Mouse (Mus musculus): Measurements from ENCODE around the gene Plcg1. TPM values are rescaled to one million over a fixed set of nuclear protein-coding genes. Genes with fewer than 3 reads are reported as not detected.
A peak's percentile ranks its signal among the peaks of the same experiment; 100 is the strongest.

Gene Plcg1
- total RNA-seq, 2 experiments from 2014 or later: 109 to 113 TPM

DNA sequence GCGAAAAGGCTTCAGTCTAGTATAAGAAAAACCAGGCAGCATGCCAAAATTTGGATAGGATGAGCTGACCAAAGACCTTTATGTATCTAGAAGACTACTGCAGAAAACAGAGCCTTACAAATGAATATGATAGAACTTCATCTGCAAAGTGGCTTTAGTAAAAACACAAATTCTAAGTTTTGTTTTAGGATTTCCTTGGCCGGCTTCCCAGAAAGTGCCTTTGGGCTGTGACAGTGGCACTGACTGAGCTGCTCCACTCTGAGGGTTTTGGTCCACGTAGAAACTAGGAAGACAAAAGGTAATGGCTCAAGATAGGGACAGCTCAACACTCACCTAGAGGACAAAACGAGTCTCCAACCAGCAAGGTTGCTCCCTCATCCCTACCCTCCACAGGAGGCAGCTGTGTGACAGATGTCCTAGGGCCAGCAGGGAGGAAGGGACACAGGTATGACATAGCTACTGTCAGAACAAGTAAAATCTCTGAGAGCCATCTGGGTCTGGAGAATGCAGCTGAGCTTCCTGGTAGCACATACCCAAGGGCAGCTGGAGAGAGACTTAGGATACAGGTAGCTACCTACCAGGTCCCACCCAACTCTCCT, 37.1 kb downstream of the Plcg1 start:
- no peak for DNase-seq (ENCODE audit: low spot score in 2 of 2)

DNA sequence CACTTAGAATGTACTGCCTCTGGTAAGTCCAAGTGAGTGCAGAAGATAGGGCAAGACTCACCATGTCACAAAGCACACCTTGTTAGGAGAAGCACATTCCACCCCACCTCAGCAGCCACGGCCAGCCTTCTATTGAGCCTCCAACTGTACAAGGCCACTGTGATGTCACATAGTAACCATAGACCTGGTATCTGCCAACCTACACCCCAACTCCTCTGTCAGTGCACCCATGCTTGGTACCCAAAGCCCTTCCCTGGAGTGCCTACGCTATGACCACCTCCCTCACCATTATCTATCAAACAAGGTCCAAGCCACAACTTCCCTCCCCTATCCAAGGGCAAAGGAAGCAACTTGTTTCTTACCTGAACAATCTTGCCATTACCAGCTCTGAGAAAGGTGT, 37.9 kb downstream of the Plcg1 start:
- DNase-seq (ENCODE audit: low spot score in 2 of 2): no peak

GRCm38 (mm10) chr2:160770409-160770808, 39.3 kb downstream of the Plcg1 start:
- DNase-seq (ENCODE audit: low spot score in 2 of 2): no peak

- DNase-seq (ENCODE audit: low spot score in 2 of 2): no peak
Measured at GRCm38 (mm10) chr2:160770871-160771270, 39.8 kb downstream of the Plcg1 start.

GRCm38 (mm10) chr2:160771325-160772276, 40.5 kb downstream of the Plcg1 start:
- DNase-seq (ENCODE audit: low spot score in 2 of 2): no peak

GRCm38 (mm10) chr2:160778034-160778433, 46.9 kb downstream of the Plcg1 start:
- DNase-seq (ENCODE audit: low spot score in 2 of 2): no peak

- DNase-seq (ENCODE audit: low spot score in 2 of 2): no peak
Measured at GRCm38 (mm10) chr2:160780154-160780833, 49.2 kb downstream of the Plcg1 start.

- no peak for DNase-seq (ENCODE audit: low spot score in 2 of 2)
Measured at GRCm38 (mm10) chr2:160780834-160781219, 49.7 kb downstream of the Plcg1 start.

- DNase-seq (ENCODE audit: low spot score in 2 of 2): no peak
Measured at GRCm38 (mm10) chr2:160786333-160786732, 55.2 kb downstream of the Plcg1 start.

- DNase-seq (ENCODE audit: low spot score in 2 of 2): no peak
Measured at GRCm38 (mm10) chr2:160789046-160789445, 57.9 kb downstream of the Plcg1 start.

- DNase-seq (ENCODE audit: low spot score in 2 of 2): no peak
Measured at GRCm38 (mm10) chr2:160789741-160790140, 58.6 kb downstream of the Plcg1 start.

DNA sequence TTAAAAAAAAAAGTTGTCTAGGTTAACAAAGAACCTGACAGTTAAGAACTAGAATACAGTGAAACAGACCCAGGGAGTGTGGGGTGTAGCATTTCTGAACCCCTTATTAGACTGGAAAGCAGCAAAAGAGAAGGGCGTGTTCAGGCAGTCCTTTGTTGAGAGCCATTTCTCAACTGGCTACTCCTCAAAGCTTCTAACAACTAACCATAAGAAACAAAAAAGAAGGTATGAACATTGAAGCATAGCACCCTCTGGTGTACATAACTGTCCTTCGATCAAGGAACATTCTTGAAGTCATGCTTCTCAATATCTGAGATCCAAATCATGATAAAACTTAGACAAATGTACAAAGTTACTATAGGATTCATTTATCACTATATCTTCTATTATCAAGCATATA, 62.0 kb downstream of the Plcg1 start:
- no peak for DNase-seq (ENCODE audit: low spot score in 2 of 2)

GRCm38 (mm10) chr2:160796973-160797372, 65.9 kb downstream of the Plcg1 start:
- peak; percentile 37 to 40 for DNase-seq (ENCODE audit: low spot score in 2 of 2)

GRCm38 (mm10) chr2:160798206-160798605, 67.1 kb downstream of the Plcg1 start:
- no peak for DNase-seq (ENCODE audit: low spot score in 2 of 2)

DNA sequence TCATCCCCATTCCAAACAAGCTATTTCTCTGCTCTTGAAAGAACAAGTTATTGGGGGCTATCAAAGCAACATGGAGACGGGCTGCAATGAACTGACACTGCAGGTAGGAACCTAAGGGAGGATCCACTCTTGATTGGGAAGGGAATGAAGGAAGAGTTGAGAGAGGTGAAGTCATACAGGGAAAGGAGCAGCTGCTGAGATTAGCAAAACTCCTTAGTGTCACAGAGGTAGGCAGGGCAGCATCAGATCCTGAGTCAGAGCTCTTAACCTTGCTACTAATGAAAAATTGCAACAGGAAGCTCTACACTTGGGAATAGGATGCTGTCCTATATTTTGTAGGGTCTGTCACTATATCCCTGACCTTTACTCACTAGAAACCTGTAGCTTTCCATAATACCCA, 69.9 kb downstream of the Plcg1 start:
- no peak for DNase-seq (ENCODE audit: low spot score in 2 of 2)

- DNase-seq (ENCODE audit: low spot score in 2 of 2): no peak
Measured at GRCm38 (mm10) chr2:160802326-160802725, 71.2 kb downstream of the Plcg1 start.

DNA sequence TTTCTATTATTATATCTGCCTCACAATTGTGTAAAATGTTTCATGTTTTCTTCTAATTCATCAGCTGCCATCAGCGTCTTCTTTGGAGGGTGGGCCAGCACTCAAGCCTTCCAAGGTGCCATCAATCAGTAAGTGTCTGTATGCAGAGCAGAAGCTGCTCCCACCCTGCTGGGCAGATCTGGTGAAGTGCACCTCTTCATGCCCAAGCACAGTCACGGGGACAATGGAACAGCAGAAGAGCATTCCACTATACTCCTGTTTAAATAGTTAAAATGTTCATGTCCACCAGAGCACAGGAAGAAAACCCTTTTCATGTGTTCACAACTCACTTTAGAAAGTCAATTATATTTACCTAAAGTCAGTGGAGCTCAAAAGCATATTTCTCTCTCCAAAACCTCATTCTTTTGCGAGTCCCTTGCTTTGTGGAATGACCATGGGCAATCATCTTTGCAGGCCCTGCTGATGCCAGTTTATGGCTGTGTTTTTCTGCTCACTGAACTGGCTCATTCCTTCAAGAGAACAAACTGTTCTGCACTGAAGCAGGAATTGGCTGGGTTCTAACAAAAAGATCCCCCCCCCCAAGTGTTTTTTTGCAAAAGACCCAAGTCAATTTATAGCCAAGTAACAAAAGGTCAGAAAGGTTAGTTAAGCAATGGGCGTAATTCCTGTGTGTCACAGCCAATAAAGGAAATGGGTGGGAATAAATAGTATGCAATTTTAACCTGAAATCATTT, 73.9 kb downstream of the Plcg1 start:
- no peak for DNase-seq (ENCODE audit: low spot score in 2 of 2)

DNA sequence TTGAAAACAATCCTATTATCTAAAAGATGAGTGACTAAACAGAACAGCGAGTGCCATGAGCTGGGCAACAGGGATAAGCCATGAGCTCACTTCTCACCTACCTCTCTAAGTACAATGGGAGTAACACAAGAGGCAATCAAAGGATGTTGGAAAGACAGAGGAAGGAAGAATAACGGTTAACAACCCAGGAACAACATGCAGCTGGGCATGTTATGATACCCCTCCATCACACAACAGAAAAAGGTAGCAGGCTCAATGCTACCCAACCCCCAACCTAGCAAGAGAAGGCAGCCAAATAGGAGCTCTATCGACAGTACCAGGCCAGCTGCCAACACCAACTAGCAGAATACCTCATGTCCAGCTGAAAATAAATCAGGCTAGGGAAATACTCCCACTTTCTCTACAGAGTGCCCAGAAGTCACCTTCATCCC, 75.0 kb downstream of the Plcg1 start:
- peak; percentile 14 to 34 for DNase-seq (ENCODE audit: low spot score in 2 of 2)

DNA sequence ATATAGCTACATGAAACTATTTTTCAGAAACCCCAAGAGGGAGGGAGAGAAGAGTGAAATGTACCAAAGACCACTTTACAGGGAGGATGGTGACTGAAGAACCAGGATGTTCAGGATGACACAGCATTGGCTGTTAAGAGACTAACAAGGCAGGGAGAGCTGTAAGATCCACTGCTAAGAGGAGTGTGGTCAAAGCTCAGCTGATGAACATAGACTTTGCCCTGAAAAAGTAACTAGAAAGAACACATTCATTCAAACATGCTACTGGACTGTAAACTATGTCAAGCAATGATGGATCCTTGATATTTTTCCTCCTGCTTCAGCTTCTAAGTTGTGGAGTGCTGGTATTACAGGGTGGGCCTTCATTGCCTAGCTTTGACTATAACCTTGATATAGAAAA, 79.3 kb downstream of the Plcg1 start:
- DNase-seq (ENCODE audit: low spot score in 2 of 2): no peak

DNA sequence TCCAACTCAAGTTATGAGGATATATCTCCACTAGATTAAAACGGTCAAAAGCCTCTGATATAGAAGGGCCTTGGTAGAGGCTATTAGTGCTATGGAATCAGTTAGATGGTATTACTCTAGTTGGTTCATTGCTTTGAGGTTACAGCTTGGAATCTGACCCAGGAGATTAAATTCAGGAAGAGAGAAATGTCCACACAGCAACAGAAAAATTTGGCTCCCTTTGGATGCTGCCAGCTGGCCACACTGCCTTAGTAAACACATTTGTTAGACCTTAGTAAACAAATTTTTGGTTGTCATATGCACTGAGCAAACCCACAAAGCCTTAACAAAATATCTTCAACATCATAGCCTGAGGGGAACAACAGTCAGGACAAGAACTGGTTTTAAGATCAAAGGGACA, 79.7 kb downstream of the Plcg1 start:
- no peak for DNase-seq (ENCODE audit: low spot score in 2 of 2)
